Mouse (Mus musculus): ENCODE measurements around the gene Vmn1r81. TPM values are rescaled to one million over a fixed set of nuclear protein-coding genes. Genes with fewer than 3 reads are reported as not detected.

Vmn1r81 gene
- polyA plus RNA-seq (2021; fragmentation: Nextera tagmentation), result 0.01 TPM in 1 of 2 replicates, not detected in the other
- long read RNA-seq, experiment 1, result 0 reads
- long read RNA-seq, experiment 2, result 0 reads

DNA sequence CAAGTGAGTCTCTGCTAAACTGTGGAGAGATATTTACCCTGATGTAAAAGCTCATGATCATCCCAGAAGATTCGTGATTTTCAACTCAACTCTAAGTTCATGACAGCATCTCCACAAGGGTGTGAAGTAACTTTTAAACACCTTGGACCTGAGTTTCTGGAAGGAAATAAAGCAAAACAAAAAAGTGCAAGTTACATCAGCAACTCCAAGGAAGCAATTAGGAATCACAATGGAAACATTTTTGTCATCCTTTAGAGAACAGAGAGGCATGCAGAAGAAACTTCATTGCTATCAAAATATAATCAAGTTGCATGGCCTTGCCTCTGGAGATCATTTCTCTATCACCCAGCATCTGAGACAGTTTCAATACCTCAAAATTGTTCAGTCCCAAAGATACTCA lies at the start of gene Vmn1r81:
Gene Vmn1r81 (minus strand): TSS at position 101 of the 400 bp plus-strand sequence.

DNA sequence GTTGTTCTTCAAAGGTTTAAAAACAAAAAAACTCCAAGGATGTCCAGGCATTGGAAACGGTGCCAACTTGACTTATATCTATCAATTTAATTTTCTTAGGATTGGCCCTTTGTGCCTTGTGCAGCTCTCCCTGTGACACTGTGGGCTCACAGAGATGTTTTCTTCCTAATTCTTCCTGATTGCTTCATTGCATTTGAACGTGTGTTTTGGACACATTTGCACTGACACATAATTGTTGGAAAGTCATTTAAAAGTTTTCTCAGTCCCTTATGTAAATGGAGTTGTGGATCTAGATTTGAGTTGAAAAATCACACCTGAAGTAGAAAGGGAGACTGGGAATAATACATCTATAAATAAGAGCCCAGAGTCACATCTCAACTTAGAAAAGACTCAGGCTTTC lies 32.1 kb upstream of the Vmn1r81 start, which contains the start of gene Vmn1r82:
Gene Vmn1r82 (plus strand): TSS at position 301 of the 400 bp plus-strand sequence.

Other genes with a start within 250 kb of the Vmn1r81 start
- not detected in 2 replicates for gene Vmn1r77, start 231.5 kb downstream of the Vmn1r81 start, polyA plus RNA-seq (2021; fragmentation: Nextera tagmentation)
- not detected in 2 replicates for gene Vmn1r78, start 118.0 kb downstream of the Vmn1r81 start, polyA plus RNA-seq (2021; fragmentation: Nextera tagmentation)
- gene Vmn1r79, start 97.0 kb downstream of the Vmn1r81 start, polyA plus RNA-seq (2021; fragmentation: Nextera tagmentation), result not detected in 2 replicates
- gene Vmn1r80, start 79.0 kb downstream of the Vmn1r81 start, polyA plus RNA-seq (2021; fragmentation: Nextera tagmentation), result not detected in 2 replicates
- not detected in 2 replicates for gene Vmn1r82, start 32.2 kb upstream of the Vmn1r81 start, polyA plus RNA-seq (2021; fragmentation: Nextera tagmentation)
- gene Vmn1r83, start 61.2 kb upstream of the Vmn1r81 start, polyA plus RNA-seq (2021; fragmentation: Nextera tagmentation), result not detected in 2 replicates
- gene Vmn1r84, start 101.0 kb upstream of the Vmn1r81 start, polyA plus RNA-seq (2021; fragmentation: Nextera tagmentation), result not detected in 2 replicates
- 2.5 and 2.6 TPM in 2 replicates for gene Zfp551, start 154.5 kb upstream of the Vmn1r81 start, polyA plus RNA-seq (2021; fragmentation: Nextera tagmentation)
- gene Zfp606, start 210.0 kb upstream of the Vmn1r81 start, polyA plus RNA-seq (2021; fragmentation: Nextera tagmentation), result 5.0 and 6.6 TPM in 2 replicates
- gene 2900092C05Rik, start 244.2 kb upstream of the Vmn1r81 start, polyA plus RNA-seq (2021; fragmentation: Nextera tagmentation), result not detected in 2 replicates